Mouse (Mus musculus) c-Kit-positive CD71-negative TER-119-negative erythroid progenitor cells, embryonic 14.5 days (primary cell): ENCODE measurements at regions not wholly inside any gene's neighbourhood (a gene's known extent, or its start where the extent isn't known, plus 50 kb on each side); places are given as distances from the start of the nearest gene placed in this dataset.

Source experiments
- DNase-seq: peaks from one replicate; pipeline ENCODE4 v3.0.0-alpha.2; 2013; ENCODE audit warnings: low read depth

DNA sequence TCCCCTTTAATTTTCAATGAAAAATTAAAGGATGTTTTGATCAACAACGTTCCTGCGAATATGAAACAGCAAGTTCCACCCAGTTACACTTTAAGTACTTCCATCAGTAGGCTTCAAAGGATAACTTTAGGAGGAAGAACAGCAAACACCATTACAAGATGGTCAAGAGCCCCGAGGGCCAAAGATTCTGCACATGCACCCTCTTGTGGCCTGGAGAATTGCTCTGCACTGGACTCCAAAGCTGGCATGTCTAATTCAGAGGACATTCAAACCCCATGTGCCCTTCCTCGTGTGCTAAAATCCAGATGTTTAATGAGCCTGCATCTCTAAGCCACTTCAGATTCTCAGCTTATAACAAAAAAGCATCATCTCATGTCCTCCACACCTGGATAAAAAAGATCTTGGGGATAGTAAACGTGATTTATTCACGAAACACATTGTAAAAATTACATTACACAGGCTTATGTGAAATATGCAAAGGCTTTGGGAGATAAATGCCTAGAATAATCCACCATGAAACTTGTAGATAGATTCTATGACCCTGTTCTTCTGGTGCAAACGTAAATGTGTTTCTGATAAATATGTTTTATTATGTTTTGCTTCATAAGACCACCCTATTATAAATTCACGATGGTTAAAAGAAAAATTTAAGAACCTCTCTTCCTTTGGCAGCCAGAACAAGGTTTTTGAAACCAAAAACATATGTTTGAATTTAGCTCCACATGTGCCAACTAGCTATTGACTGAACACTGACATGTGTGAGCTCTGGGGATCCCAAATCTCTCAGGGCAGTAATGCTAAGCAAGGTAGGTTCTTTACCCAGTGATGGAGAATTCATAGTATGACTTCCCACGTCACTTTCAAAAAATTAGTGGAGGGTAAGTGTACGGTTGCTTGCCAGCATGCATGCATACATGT lies 100.6 kb upstream of the Rfx3 start:
- no peak for DNase-seq

DNA sequence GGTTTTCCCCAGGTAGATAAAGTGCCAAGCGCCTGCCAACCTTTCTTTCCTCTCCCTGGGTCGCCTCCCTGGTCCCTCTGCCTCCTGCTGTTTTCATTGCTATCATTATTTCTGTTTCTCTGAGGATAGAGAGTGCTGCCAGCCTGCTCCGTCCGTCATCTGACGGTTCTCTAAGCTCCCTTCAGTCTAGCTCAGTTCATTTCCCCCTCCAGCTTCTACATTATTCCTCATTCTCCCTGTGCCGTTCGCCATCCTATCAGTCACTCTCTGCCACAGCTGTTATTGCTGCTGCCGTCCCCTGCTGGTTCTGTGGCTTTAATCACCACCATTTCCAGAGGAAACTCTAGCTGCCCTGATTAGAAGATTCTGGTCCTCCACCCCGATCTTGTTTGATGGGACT lies 84.7 kb upstream of the Rfx3 start:
- DNase-seq: no peak

GRCm38 (mm10) chr19:28092252-28092651 lies 81.3 kb upstream of the Rfx3 start:
- no peak for DNase-seq

- DNase-seq: no peak
Observed at GRCm38 (mm10) chr19:28087607-28088546, 76.9 kb upstream of the Rfx3 start.

GRCm38 (mm10) chr19:28070386-28070785 lies 59.4 kb upstream of the Rfx3 start:
- DNase-seq: no peak
